Mouse (Mus musculus): Measurements from ENCODE around the gene Npw. TPM values are rescaled to one million over a fixed set of nuclear protein-coding genes. Genes with fewer than 3 reads are reported as not detected.
A peak's percentile ranks its signal among the peaks of the same experiment; 100 is the strongest.

The Npw gene
- not detected in 2 replicates for polyA plus RNA-seq (2014; fragmentation: Nextera tagmentation; extraction: Ambion mirVana)

DNA sequence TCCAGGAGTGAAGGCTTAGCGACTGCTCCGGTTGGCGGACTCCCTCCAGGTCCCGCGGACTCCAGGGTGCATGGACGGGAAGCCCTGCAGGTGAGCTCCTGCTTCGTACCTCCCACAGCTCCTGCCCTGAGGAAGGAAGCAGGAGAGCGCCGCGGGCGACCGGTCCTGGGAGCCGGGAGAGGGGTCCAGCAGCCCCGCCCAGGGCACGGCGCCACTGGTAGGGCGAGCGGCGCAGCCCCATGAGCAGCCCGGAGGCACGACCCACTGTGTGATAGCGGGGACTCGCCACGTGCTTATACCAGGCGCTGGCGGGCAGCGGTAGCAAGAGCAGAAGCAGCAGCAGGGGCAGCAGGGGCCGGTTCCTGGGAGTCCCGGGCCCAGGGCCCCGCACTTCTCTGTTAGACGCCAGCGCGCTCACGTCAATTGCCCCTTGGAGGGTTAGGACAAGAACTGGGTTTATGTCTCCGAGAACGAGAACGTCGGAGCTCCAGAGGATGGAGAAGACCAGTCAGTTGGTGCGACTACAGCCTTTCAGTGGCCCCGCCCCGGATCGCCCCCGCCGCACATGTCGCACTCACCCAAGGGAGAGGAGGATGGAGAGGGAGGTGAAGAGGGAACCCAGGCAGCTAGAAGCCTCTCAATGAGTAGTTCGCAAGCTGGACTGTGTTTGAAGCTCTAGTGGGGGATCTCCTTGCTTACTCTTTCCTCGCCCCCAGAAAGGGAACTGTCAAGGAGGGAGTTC is at the start of gene Npw:
Gene Npw, minus strand, starts transcription at position 441 of the 742 bp plus-strand sequence.
- ATAC-seq (ENCODE audit: low FRiP score, low TSS enrichment) (no peak), DNase-seq (peak; percentile 38)
- Histone ChIP-seq H3K4me1 (ENCODE audit: control insufficient read depth, insufficient read depth, low read length) (0 out of 2 replicates have a peak, but pooled peaks cover 5% of the 10 kb centered on the region), H3K36me3 (ENCODE audit: control insufficient read depth, insufficient read depth, low read length) (no peaks in the 10 kb centered on the region), H3K27me3 (ENCODE audit: control insufficient read depth, insufficient read depth, low read length) (peaks cover 37% of the 10 kb centered on the region), H3K4me3 (replicated peaks; ENCODE audit: low read depth, low read length) (peak within 1 kb of the TSS; percentile 30), H3K9me3 (ENCODE audit: control insufficient read depth, low read length) (no peaks in the 10 kb centered on the region), H3K27ac (replicated peaks; ENCODE audit: low read depth, low read length) (no peak within 1 kb of the TSS), H3K4me2 (ENCODE audit: low read length) (peak within 1 kb of the TSS; percentile 52), H3K9ac (replicated peaks; ENCODE audit: low read length) (peak within 1 kb of the TSS; percentile 40; the same call in 1 of the 2 replicates)
- 1% methylated on average over 47 of the region's 47 CpGs for WGBS

DNA sequence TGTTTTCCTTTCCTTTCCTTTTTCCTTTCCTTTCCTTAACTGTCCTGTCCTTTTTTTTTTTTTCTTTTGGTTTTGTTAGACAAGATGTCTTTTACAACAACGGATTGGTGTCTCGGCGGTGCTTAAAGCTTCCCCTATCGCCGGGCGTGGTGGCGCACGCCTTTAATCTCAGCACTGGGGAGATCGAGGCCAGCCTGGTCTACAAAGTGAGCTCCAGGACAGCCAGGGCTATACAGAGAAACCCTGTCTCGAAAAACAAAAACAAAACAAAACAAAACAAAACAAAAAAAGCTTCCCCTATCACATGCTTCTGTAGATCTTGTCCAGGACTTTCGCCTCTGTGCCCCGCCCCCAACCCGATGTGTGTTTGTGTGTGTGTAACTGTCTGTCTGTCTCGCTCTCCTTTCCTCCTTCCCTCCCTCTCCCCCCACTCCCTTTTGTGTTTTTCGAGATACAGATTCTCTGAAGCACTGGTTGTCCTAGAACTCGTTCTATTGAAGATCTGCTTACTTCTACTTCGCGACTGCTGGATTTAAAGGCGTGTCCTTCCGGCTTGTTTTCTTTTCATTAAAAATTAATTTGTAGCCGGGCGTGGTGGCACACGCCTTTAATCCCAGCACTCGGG is 49.7 kb upstream of the Npw start:
- peak overlapping the region; percentile 77 for H3K4me2 ChIP-seq (ENCODE audit: low read length)
- DNase-seq (peak; percentile 28), ATAC-seq (ENCODE audit: low FRiP score, low TSS enrichment) (no peak; the same call in 1 of the 2 replicates)
- H3K27me3 ChIP-seq (ENCODE audit: control insufficient read depth, insufficient read depth, low read length), result no peaks in the 10 kb centered on the region
- no peaks in the 10 kb centered on the region for H3K9me3 ChIP-seq (ENCODE audit: control insufficient read depth, low read length)
- WGBS, result 5% methylated on average over 24 of the region's 24 CpGs
- peak overlapping the region; percentile 77 for H3K27ac ChIP-seq (replicated peaks; ENCODE audit: low read depth, low read length)
- H3K4me3 ChIP-seq (replicated peaks; ENCODE audit: low read depth, low read length), result peak overlapping the region; percentile 68
- H3K36me3 ChIP-seq (ENCODE audit: control insufficient read depth, insufficient read depth, low read length), result peaks cover 24% of the 10 kb centered on the region
- peak overlapping the region; percentile 58 for H3K9ac ChIP-seq (replicated peaks; ENCODE audit: low read length)
- H3K4me1 ChIP-seq (ENCODE audit: control insufficient read depth, insufficient read depth, low read length), result peaks cover 10% of the 10 kb centered on the region; the same call in 1 of the 2 replicates

DNA sequence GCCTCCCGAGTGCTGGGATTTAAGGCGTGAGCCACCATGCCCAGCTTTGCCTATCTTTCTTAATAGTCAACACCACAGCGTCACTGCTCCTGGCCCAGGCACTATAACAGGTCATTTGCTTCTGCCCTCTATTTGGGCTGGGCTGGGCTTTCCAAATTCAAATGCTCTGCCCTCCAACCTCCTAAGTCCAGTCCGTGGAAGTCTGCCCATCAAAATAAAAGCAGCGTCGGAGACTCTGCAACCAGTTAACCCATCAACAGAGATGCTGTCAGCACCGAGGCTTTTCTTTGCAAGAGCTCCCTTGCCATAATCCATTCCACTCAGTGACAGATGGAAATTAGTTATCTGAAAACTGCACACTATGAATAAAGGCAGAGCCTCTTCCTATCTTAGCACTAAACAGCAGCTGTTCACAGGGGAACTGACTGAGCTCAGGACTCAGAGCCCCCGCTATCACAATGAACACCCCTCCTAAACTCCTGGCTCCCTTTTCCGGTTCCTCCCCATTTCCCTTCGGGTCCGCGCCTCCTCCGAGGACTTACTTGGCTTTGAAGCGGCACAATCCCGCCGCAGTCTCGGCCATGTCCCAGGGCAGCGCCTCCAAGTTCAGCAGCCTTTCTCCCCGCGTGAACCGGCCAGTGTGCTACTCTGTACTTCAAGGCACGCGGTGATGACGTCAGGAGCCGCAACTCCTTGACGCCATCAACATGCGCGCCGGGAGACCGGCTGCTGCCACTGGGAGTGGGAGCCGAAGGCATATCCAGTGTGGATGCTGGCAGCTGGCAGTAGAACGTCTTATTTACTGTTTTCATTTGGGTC is 48.9 kb upstream of the Npw start, which contains the start of gene Tbl3:
Gene Tbl3, minus strand, starts transcription at position 679 of the 819 bp plus-strand sequence.
- Histone ChIP-seq H3K27ac (replicated peaks; ENCODE audit: low read depth, low read length) (peak within 1 kb of the TSS; percentile 77), H3K27me3 (ENCODE audit: control insufficient read depth, insufficient read depth, low read length) (no peaks in the 10 kb centered on the region), H3K9ac (replicated peaks; ENCODE audit: low read length) (peak within 1 kb of the TSS; percentile 58), H3K4me3 (replicated peaks; ENCODE audit: low read depth, low read length) (peak within 1 kb of the TSS; percentile 68), H3K4me1 (ENCODE audit: control insufficient read depth, insufficient read depth, low read length) (peaks cover 10% of the 10 kb centered on the region; the same call in 1 of the 2 replicates), H3K9me3 (ENCODE audit: control insufficient read depth, low read length) (no peaks in the 10 kb centered on the region), H3K4me2 (ENCODE audit: low read length) (peak within 1 kb of the TSS; percentile 77), H3K36me3 (ENCODE audit: control insufficient read depth, insufficient read depth, low read length) (peaks cover 29% of the 10 kb centered on the region)
- ATAC-seq (ENCODE audit: low FRiP score, low TSS enrichment) (peak; percentile 87), DNase-seq (peak; percentile 98)
- WGBS, result 4% methylated on average over 32 of the region's 32 CpGs

DNA sequence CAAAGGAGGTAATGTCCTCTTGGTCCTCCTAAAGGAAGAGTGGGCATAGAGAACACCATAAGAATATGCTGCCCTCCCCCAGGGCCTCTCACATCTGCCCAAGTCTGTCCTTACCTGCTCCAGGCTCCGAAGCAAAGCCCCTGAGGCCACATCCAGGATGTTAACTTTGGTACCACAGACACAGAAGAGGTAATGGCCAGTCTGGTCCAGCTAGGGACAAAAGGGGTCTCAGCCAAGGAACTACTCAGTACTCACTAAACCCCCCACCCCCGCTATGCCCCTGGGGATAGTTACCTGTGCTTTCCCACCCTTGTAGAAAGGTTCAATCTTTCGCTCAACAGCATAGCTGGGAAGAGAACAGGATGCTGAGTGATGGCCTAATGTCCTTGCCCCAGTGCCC is 47.6 kb upstream of the Npw start:
- Histone ChIP-seq H3K9me3 (ENCODE audit: control insufficient read depth, low read length) (no peaks in the 10 kb centered on the region), H3K4me2 (ENCODE audit: low read length) (no peak overlapping the region), H3K27me3 (ENCODE audit: control insufficient read depth, insufficient read depth, low read length) (no peaks in the 10 kb centered on the region), H3K4me1 (ENCODE audit: control insufficient read depth, insufficient read depth, low read length) (peaks cover 10% of the 10 kb centered on the region; the same call in 1 of the 2 replicates), H3K36me3 (ENCODE audit: control insufficient read depth, insufficient read depth, low read length) (peaks cover 42% of the 10 kb centered on the region), H3K9ac (replicated peaks; ENCODE audit: low read length) (no peak overlapping the region), H3K27ac (replicated peaks; ENCODE audit: low read depth, low read length) (no peak overlapping the region), H3K4me3 (replicated peaks; ENCODE audit: low read depth, low read length) (no peak overlapping the region)
- WGBS, result 95% methylated on average over 3 of the region's 3 CpGs
- DNase-seq (no peak), ATAC-seq (ENCODE audit: low FRiP score, low TSS enrichment) (no peak)

DNA sequence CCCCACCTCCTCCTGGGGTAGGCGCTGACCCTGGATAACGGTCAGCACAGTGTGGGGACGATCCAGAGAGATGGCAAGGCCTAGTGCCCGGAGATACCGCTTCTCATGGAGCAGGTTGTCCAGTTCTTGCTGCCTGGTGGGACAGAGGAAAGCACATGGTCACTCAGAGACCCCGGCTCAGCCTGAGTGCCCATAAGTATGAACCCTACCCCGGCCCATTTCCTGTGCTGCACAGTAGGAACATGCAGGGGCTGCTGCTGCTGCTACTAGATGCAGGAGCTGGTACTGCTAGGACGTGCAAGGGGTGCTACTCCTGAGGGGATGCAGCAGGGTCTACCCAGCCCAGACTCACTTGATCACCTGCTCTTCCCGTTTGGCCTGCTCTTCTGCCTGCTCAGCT is 43.0 kb upstream of the Npw start:
- H3K27me3 ChIP-seq (ENCODE audit: control insufficient read depth, insufficient read depth, low read length), result no peaks in the 10 kb centered on the region
- ATAC-seq (ENCODE audit: low FRiP score, low TSS enrichment) (no peak), DNase-seq (no peak)
- H3K4me1 ChIP-seq (ENCODE audit: control insufficient read depth, insufficient read depth, low read length), result peaks cover 9% of the 10 kb centered on the region; the same call in 1 of the 2 replicates
- no peak overlapping the region for H3K4me2 ChIP-seq (ENCODE audit: low read length)
- WGBS, result 93% methylated on average over 9 of the region's 9 CpGs
- 0 out of 2 replicates have a peak overlapping the region, but pooled peaks have one; percentile 3 for H3K9ac ChIP-seq (replicated peaks; ENCODE audit: low read length)
- peaks cover 60% of the 10 kb centered on the region for H3K36me3 ChIP-seq (ENCODE audit: control insufficient read depth, insufficient read depth, low read length)
- H3K9me3 ChIP-seq (ENCODE audit: control insufficient read depth, low read length), result no peaks in the 10 kb centered on the region
- no peak overlapping the region for H3K27ac ChIP-seq (replicated peaks; ENCODE audit: low read depth, low read length)
- H3K4me3 ChIP-seq (replicated peaks; ENCODE audit: low read depth, low read length), result no peak overlapping the region

DNA sequence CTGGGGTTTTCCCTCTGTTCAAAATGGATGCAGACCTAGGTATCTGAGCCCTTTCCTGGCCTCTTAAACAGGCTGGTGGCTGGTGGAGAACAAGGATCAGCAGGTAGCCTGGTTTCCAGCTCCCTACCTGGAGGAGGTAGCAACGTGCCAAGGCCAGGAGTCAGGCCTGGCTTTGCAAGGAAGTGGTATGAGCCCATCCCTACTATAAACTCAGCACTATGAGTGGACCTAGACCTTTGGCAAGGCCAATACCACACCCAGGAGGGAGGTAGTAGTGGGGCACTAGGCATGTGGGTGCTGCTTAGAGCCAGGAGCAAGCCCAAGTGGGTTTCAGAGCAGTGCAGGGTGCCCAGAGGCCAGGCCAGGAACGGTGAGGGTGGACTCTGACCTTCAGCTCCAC is 41.2 kb upstream of the Npw start:
- no peak for DNase-seq
- WGBS, result 71% methylated on average over 2 of the region's 2 CpGs
- no peak for ATAC-seq (ENCODE audit: low FRiP score, low TSS enrichment)

DNA sequence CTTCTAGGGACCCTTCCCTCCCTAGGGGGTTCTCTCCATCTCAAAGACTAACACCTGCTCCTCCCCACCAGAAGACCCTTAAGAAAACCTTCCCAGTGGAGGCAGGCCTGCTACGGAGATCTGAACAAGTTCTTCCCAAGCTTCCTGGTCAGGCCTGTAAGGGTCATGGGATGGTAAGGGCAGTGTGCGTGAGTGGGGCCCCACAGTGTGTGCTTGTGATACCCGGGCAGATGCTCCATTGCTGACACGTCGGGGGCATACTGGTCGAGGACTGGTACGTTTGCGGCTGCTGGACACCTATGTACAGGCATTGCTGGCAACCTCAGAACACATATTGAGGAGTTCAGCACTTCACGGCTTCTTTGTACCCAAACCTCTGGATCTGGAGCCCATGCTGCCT is 40.5 kb upstream of the Npw start:
- Histone ChIP-seq H3K4me3 (replicated peaks; ENCODE audit: low read depth, low read length) (no peak overlapping the region), H3K27me3 (ENCODE audit: control insufficient read depth, insufficient read depth, low read length) (no peaks in the 10 kb centered on the region), H3K9ac (replicated peaks; ENCODE audit: low read length) (no peak overlapping the region), H3K9me3 (ENCODE audit: control insufficient read depth, low read length) (no peaks in the 10 kb centered on the region), H3K36me3 (ENCODE audit: control insufficient read depth, insufficient read depth, low read length) (peaks cover 42% of the 10 kb centered on the region), H3K27ac (replicated peaks; ENCODE audit: low read depth, low read length) (no peak overlapping the region), H3K4me2 (ENCODE audit: low read length) (no peak overlapping the region), H3K4me1 (ENCODE audit: control insufficient read depth, insufficient read depth, low read length) (peaks cover 14% of the 10 kb centered on the region; the same call in 1 of the 2 replicates)
- ATAC-seq (ENCODE audit: low FRiP score, low TSS enrichment) (no peak), DNase-seq (no peak)
- 67% methylated on average over 9 of the region's 9 CpGs for WGBS

More for the DNA sequence above, 41.2 kb upstream of the Npw start:
- Histone ChIP-seq H3K9me3 (ENCODE audit: control insufficient read depth, low read length) (no peaks in the 10 kb centered on the region), H3K4me2 (ENCODE audit: low read length) (no peak overlapping the region), H3K4me1 (ENCODE audit: control insufficient read depth, insufficient read depth, low read length) (peaks cover 14% of the 10 kb centered on the region; the same call in 1 of the 2 replicates), H3K27ac (replicated peaks; ENCODE audit: low read depth, low read length) (no peak overlapping the region), H3K9ac (replicated peaks; ENCODE audit: low read length) (no peak overlapping the region), H3K27me3 (ENCODE audit: control insufficient read depth, insufficient read depth, low read length) (no peaks in the 10 kb centered on the region), H3K4me3 (replicated peaks; ENCODE audit: low read depth, low read length) (no peak overlapping the region), H3K36me3 (ENCODE audit: control insufficient read depth, insufficient read depth, low read length) (peaks cover 49% of the 10 kb centered on the region)

DNA sequence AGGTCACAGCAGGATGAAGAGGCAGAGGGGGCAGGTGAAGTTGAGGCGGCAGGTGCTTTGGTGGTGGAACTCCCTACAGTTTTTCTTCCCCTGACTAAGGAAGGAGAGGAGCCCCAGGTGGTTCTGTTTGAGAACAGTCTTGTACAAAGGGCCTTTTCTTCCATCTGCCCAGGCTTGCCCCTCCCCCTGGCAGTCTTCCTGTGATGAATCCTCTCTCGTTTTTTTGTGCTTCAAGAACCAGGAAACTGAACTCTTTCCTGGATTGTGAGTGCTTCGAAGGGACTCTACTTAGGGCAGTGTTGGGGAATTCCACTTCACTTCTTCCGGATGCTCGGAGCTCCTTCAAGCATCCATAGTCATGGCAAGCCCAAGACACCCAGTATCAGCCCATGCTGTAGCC is 39.7 kb upstream of the Npw start:
- DNase-seq, result no peak
- Histone ChIP-seq H3K27me3 (ENCODE audit: control insufficient read depth, insufficient read depth, low read length) (no peaks in the 10 kb centered on the region), H3K4me2 (ENCODE audit: low read length) (no peak overlapping the region), H3K36me3 (ENCODE audit: control insufficient read depth, insufficient read depth, low read length) (peaks cover 42% of the 10 kb centered on the region), H3K9me3 (ENCODE audit: control insufficient read depth, low read length) (no peaks in the 10 kb centered on the region), H3K9ac (replicated peaks; ENCODE audit: low read length) (no peak overlapping the region), H3K27ac (replicated peaks; ENCODE audit: low read depth, low read length) (no peak overlapping the region), H3K4me3 (replicated peaks; ENCODE audit: low read depth, low read length) (no peak overlapping the region), H3K4me1 (ENCODE audit: control insufficient read depth, insufficient read depth, low read length) (peaks cover 14% of the 10 kb centered on the region; the same call in 1 of the 2 replicates)
- no peak for ATAC-seq (ENCODE audit: low FRiP score, low TSS enrichment)
- WGBS, result 20% methylated on average over 5 of the region's 5 CpGs

Measured in midbrain, embryonic 14.5 days (tissue).